Mouse (Mus musculus) duodenum, adult 2 months (tissue): ENCODE results near the gene Mfsd2a. TPM values are rescaled to one million over a fixed set of nuclear protein-coding genes. Genes with fewer than 3 reads are reported as not detected.

Experiments
- polyA plus RNA-seq: library from polyadenylated mRNA; depleted of rRNA; stranded (reverse); fragments of >200 nt; gene quantifications from 2 replicates; pipeline ENCODE4 v1.2.3, GENCODE M21; 2012; ENCODE audit warnings: low replicate concordance; rRNA removed

The Mfsd2a gene
- polyA plus RNA-seq: 27.7 and 42.6 TPM in 2 replicates

GRCm38 (mm10) chr4:122961100-122961567 lies at the start of gene Mfsd2a:
TSS of gene Mfsd2a (minus strand) at chr4:122961188.

GRCm38 (mm10) chr4:122995404-122996220 lies 34.6 kb upstream of the Mfsd2a start, which contains the start of gene Mycl:
TSS of gene Mycl (plus strand) at chr4:122995652.

Other genes with a start within 250 kb of the Mfsd2a start
- gene Ppt1, start 124.9 kb downstream of the Mfsd2a start, polyA plus RNA-seq: 6.8 and 9.9 TPM in 2 replicates
- 53.9 and 62.5 TPM in 2 replicates for gene Cap1, start 75.1 kb downstream of the Mfsd2a start, polyA plus RNA-seq
- 4.6 and 4.7 TPM in 2 replicates for gene Mycl, start 34.5 kb upstream of the Mfsd2a start, polyA plus RNA-seq
- gene Trit1, start 55.4 kb upstream of the Mfsd2a start, polyA plus RNA-seq: 1.3 and 1.5 TPM in 2 replicates
- 0.42 and 3.5 TPM in 2 replicates for gene Bmp8b, start 144.0 kb upstream of the Mfsd2a start, polyA plus RNA-seq
- 0.32 TPM in 1 of 2 replicates, not detected in the other for gene Oxct2b, start 155.1 kb upstream of the Mfsd2a start, polyA plus RNA-seq
- gene Ppie, start 178.8 kb upstream of the Mfsd2a start, polyA plus RNA-seq: 6.6 and 7.3 TPM in 2 replicates
- gene Hpcal4, start 222.0 kb upstream of the Mfsd2a start, polyA plus RNA-seq: 0.43 and 3.0 TPM in 2 replicates
- gene Nt5c1a, start 240.3 kb upstream of the Mfsd2a start, polyA plus RNA-seq: 0.14 and 0.18 TPM in 2 replicates